Mouse (Mus musculus): ENCODE measurements around the gene Kif1a. TPM values are rescaled to one million over a fixed set of nuclear protein-coding genes. Genes with fewer than 3 reads are reported as not detected.

Kif1a gene
- polyA plus RNA-seq (2015; fragmentation: Nextera tagmentation; extraction: Ambion mirVana): 7.7 and 8.3 TPM in 2 replicates

GRCm38 (mm10) chr1:93101571-93102061 is at the start of gene Kif1a:
Gene Kif1a, minus strand, starts transcription at chr1:93101951.
- Histone ChIP-seq H3K4me1 (replicated peaks; ENCODE audit: control insufficient read depth, insufficient read depth, low read length) (0 out of 2 replicates have a peak, but pooled peaks cover 7% of the 10 kb centered on the region), H3K9me3 (ENCODE audit: control insufficient read depth) (no peaks in the 10 kb centered on the region), H3K36me3 (ENCODE audit: control insufficient read depth, insufficient read depth) (no peaks in the 10 kb centered on the region), H3K4me3 (ENCODE audit: low read depth, low read length) (peak within 1 kb of the TSS; percentile 43), H3K27ac (ENCODE audit: low read depth, low read length) (no peak within 1 kb of the TSS), H3K4me2 (replicated peaks; ENCODE audit: low read depth) (peak within 1 kb of the TSS; percentile 72), H3K9ac (ENCODE audit: low read depth, low read length) (peak within 1 kb of the TSS; percentile 13; the same call in 1 of the 2 replicates), H3K27me3 (replicated peaks; ENCODE audit: control insufficient read depth, insufficient read depth, low read length) (peaks cover 38% of the 10 kb centered on the region)
- under 1% methylated on average over 39 of the region's 39 CpGs for WGBS
- ATAC-seq: peak; percentile 55; the same call in 1 of the 2 replicates
- no peak for TF ChIP-seq CTCF (IDR thresholded peaks at IDR 0.05; ENCODE audit: low read depth)

- H3K27ac ChIP-seq (ENCODE audit: low read depth, low read length): no peak overlapping the region
- no peak overlapping the region for H3K4me3 ChIP-seq (ENCODE audit: low read depth, low read length)
- H3K27me3 ChIP-seq (replicated peaks; ENCODE audit: control insufficient read depth, insufficient read depth, low read length): no peaks in the 10 kb centered on the region
- no peak overlapping the region for H3K9ac ChIP-seq (ENCODE audit: low read depth, low read length)
- no peaks in the 10 kb centered on the region for H3K9me3 ChIP-seq (ENCODE audit: control insufficient read depth)
- peaks cover 7% of the 10 kb centered on the region for H3K36me3 ChIP-seq (ENCODE audit: control insufficient read depth, insufficient read depth)
- no peaks in the 10 kb centered on the region for H3K4me1 ChIP-seq (replicated peaks; ENCODE audit: control insufficient read depth, insufficient read depth, low read length)
- no peak for TF ChIP-seq CTCF (IDR thresholded peaks at IDR 0.05; ENCODE audit: low read depth)
- WGBS: 71% methylated on average over 2 of the region's 2 CpGs
- no peak overlapping the region for H3K4me2 ChIP-seq (replicated peaks; ENCODE audit: low read depth)
- no peak for ATAC-seq
These were observed 49.3 kb upstream of the Kif1a start for GRCm38 (mm10) chr1:93150907-93151661.

- 77% methylated on average over 9 of the region's 9 CpGs for WGBS
- no peak overlapping the region for H3K27ac ChIP-seq (ENCODE audit: low read depth, low read length)
- no peaks in the 10 kb centered on the region for H3K9me3 ChIP-seq (ENCODE audit: control insufficient read depth)
- H3K9ac ChIP-seq (ENCODE audit: low read depth, low read length): no peak overlapping the region
- no peak overlapping the region for H3K4me3 ChIP-seq (ENCODE audit: low read depth, low read length)
- no peaks in the 10 kb centered on the region for H3K36me3 ChIP-seq (ENCODE audit: control insufficient read depth, insufficient read depth)
- no peaks in the 10 kb centered on the region for H3K27me3 ChIP-seq (replicated peaks; ENCODE audit: control insufficient read depth, insufficient read depth, low read length)
- H3K4me2 ChIP-seq (replicated peaks; ENCODE audit: low read depth): no peak overlapping the region
- no peak for ATAC-seq
- no peaks in the 10 kb centered on the region for H3K4me1 ChIP-seq (replicated peaks; ENCODE audit: control insufficient read depth, insufficient read depth, low read length)
- TF ChIP-seq CTCF (IDR thresholded peaks at IDR 0.05; ENCODE audit: low read depth): no peak
These were observed 42.4 kb upstream of the Kif1a start for GRCm38 (mm10) chr1:93144176-93144575.

DNA sequence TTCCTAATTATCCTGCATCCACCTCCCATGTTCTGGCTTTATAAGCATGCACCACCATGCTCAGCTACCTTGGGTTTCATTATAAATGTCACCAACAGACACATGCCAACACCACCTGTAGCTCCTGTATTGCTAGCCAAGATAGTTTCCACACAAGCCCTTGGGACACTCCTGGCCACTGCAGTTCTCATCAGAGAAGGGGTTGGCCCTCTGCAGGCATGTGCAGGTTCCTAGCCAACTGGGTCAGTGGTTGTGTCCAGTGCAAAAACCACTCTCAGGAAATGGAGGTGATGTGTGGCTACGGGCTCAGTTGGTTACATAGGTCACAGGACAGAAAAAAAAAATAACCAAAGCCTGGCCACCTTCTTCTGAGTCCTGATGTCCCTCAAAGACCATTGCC is 41.1 kb upstream of the Kif1a start:
- WGBS: 73% methylated on average over 1 of the region's 1 CpGs
- H3K9me3 ChIP-seq (ENCODE audit: control insufficient read depth): no peaks in the 10 kb centered on the region
- no peak for ATAC-seq
- peaks cover 6% of the 10 kb centered on the region for H3K4me1 ChIP-seq (replicated peaks; ENCODE audit: control insufficient read depth, insufficient read depth, low read length)
- no peak overlapping the region for H3K9ac ChIP-seq (ENCODE audit: low read depth, low read length)
- no peak for TF ChIP-seq CTCF (IDR thresholded peaks at IDR 0.05; ENCODE audit: low read depth)
- no peak overlapping the region for H3K4me2 ChIP-seq (replicated peaks; ENCODE audit: low read depth)
- H3K27ac ChIP-seq (ENCODE audit: low read depth, low read length): no peak overlapping the region
- H3K27me3 ChIP-seq (replicated peaks; ENCODE audit: control insufficient read depth, insufficient read depth, low read length): no peaks in the 10 kb centered on the region
- H3K36me3 ChIP-seq (ENCODE audit: control insufficient read depth, insufficient read depth): no peaks in the 10 kb centered on the region
- no peak overlapping the region for H3K4me3 ChIP-seq (ENCODE audit: low read depth, low read length)

DNA sequence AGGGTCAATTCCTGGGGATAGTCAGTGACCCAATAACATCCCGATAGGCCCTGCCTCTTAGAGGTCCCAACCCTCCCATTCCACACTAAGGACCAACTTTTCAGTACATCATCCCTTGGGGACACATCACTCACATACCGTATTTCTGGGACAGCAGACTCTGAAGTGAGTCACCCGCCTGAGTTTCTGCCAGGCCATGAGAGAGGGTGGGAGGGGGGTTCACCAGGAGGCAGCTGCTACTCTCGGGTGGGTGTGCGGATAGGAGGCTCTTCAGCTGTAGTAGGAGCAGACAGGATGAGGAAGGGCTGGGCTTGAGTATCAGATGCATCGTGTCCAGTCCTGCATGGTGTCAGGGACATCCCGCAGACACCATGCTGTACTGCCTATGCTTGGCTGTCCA is 38.0 kb upstream of the Kif1a start:
- 76% methylated on average over 7 of the region's 7 CpGs for WGBS
- no peak for ATAC-seq
- no peak for TF ChIP-seq CTCF (IDR thresholded peaks at IDR 0.05; ENCODE audit: low read depth)

DNA sequence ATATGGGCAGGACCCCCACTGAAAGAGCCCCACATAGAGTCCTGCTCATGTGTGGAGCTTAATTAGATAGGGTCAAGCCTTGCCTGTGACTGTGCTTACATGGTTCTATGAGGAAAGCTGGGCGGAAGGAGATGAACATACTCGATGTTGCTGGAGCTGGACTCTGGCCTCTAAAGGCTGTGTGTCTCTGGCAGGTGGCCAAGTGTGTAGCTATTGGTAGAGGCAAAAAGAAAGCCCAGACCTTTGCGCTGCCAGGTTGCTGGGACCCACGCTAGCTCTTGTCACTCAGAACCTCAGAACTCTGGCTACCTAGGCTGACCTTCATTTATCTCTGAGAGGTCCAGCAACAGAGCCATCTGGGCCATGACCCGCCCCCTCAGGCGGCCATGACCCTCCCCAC is 36.8 kb upstream of the Kif1a start:
- peaks cover 7% of the 10 kb centered on the region for H3K4me1 ChIP-seq (replicated peaks; ENCODE audit: control insufficient read depth, insufficient read depth, low read length)
- H3K4me2 ChIP-seq (replicated peaks; ENCODE audit: low read depth): peak overlapping the region; percentile 40; the same call in 1 of the 2 replicates
- H3K27me3 ChIP-seq (replicated peaks; ENCODE audit: control insufficient read depth, insufficient read depth, low read length): no peaks in the 10 kb centered on the region
- ATAC-seq: peak; percentile 92
- no peak overlapping the region for H3K4me3 ChIP-seq (ENCODE audit: low read depth, low read length)
- peak overlapping the region; percentile 89 for H3K27ac ChIP-seq (ENCODE audit: low read depth, low read length)
- H3K36me3 ChIP-seq (ENCODE audit: control insufficient read depth, insufficient read depth): no peaks in the 10 kb centered on the region
- no peak for TF ChIP-seq CTCF (IDR thresholded peaks at IDR 0.05; ENCODE audit: low read depth)
- 35% methylated on average over 6 of the region's 6 CpGs for WGBS
- H3K9ac ChIP-seq (ENCODE audit: low read depth, low read length): no peak overlapping the region
- H3K9me3 ChIP-seq (ENCODE audit: control insufficient read depth): no peaks in the 10 kb centered on the region

More for the DNA sequence above, 38.0 kb upstream of the Kif1a start:
- H3K4me2 ChIP-seq (replicated peaks; ENCODE audit: low read depth): no peak overlapping the region
- H3K27me3 ChIP-seq (replicated peaks; ENCODE audit: control insufficient read depth, insufficient read depth, low read length): no peaks in the 10 kb centered on the region
- H3K36me3 ChIP-seq (ENCODE audit: control insufficient read depth, insufficient read depth): no peaks in the 10 kb centered on the region
- no peaks in the 10 kb centered on the region for H3K9me3 ChIP-seq (ENCODE audit: control insufficient read depth)
- H3K27ac ChIP-seq (ENCODE audit: low read depth, low read length): no peak overlapping the region
- H3K4me1 ChIP-seq (replicated peaks; ENCODE audit: control insufficient read depth, insufficient read depth, low read length): peaks cover 7% of the 10 kb centered on the region
- no peak overlapping the region for H3K4me3 ChIP-seq (ENCODE audit: low read depth, low read length)
- no peak overlapping the region for H3K9ac ChIP-seq (ENCODE audit: low read depth, low read length)

All from intestine, postnatal 0 days (tissue).